In the genomic region with DNA sequence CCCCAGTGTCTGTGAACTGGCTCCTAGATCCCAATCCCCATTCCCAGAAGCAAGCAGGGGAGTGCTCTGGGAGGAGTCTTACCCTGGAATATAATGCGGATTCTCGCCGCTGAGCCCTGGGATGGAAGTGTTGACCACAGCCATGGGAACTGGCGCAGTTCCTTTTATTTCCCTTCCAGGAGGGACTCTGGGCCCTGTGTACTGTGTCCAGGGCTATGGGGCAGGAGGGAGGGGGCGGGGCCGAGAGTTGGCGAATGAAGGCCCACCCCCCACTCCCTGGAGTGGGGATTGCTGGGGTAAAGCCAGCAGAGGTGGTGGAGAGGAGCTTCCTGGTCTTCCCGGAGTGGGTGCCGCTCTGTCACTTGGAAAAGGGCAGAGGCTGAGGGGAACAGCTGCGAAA, we compare ENCODE assay signal across 11 mouse cellular contexts. TPM values are rescaled to one million over a fixed set of nuclear protein-coding genes. Genes with fewer than 3 reads are reported as not detected.
A peak's percentile ranks its signal among the peaks of the same experiment; 100 is the strongest.
DNase-seq lines count a peak whose midpoint lies in the region; ATAC-seq and TF ChIP-seq lines count a peak whose summit lies in the region.
"Had no signal": no experiment of that assay in that cellular context is flagged by ENCODE, and none has a peak within 500 bp of the region (broad histone marks: within the 10 kb centered on the region; RNA-seq: fewer than 3 reads in every experiment).

Fam166b (minus strand) TSS at position 189 of the 400 bp plus-strand sequence.

- TF ChIP-seq EP300 in heart, adult 2 months (IDR thresholded peaks at IDR 0.05; ENCODE audit: insufficient read depth, low read depth, low read length): no peak

- DNase-seq in heart, adult 2 months: peak; percentile 35 to 40
- no peak for DNase-seq in heart, adult 8-10 months (ENCODE audit: low spot score)
- DNase-seq in testis, postnatal 10 days (ENCODE audit: low spot score): no peak
- DNase-seq in right cerebral cortex, adult 2 months (ENCODE audit: low spot score in 2 of 2): no peak
- no peak for DNase-seq in spleen, postnatal 4 days (ENCODE audit: low spot score in 2 of 2)
- DNase-seq: right cerebral cortex, postnatal 14 days had no signal

- H3K9ac ChIP-seq in heart, adult 2 months (ENCODE audit: low read depth, low read length): no peak within 1 kb of the TSS; the same call in 1 of the 2 replicates
- no peak within 1 kb of the TSS for H3K9ac ChIP-seq in embryonic facial prominence, embryonic 13.5 days
- no peak within 1 kb of the TSS for H3K9ac ChIP-seq in intestine, embryonic 15.5 days
- H3K9ac ChIP-seq in midbrain, embryonic 16.5 days (ENCODE audit: low read depth, low read length): peak within 1 kb of the TSS; percentile 45; the same call in 1 of the 2 replicates

- intact Hi-C loops in heart, adult 2 months (cut with DNase I): no loop called here

- no peak within 1 kb of the TSS; the same call in 1 of the 2 replicates for H3K27ac ChIP-seq in heart, adult 2 months
- H3K27ac ChIP-seq in embryonic facial prominence, embryonic 13.5 days: no peak within 1 kb of the TSS
- 0 out of 2 replicates have a peak within 1 kb of the TSS, but pooled peaks have one; percentile 27 for H3K27ac ChIP-seq in intestine, embryonic 15.5 days
- H3K27ac ChIP-seq in midbrain, embryonic 16.5 days (ENCODE audit: low read length): no peak within 1 kb of the TSS
- H3K27ac ChIP-seq: layer of hippocampus, adult 2 months had no signal

- ATAC-seq in embryonic facial prominence, embryonic 13.5 days (ENCODE audit: insufficient number of reproducible peaks, insufficient read depth, low FRiP score, low TSS enrichment, low read depth): no peak
- ATAC-seq in intestine, embryonic 15.5 days: no peak
- no peak for ATAC-seq in midbrain, embryonic 16.5 days

- H3K9me3 ChIP-seq in embryonic facial prominence, embryonic 13.5 days: no peaks in the 10 kb centered on the region
- H3K9me3 ChIP-seq in intestine, embryonic 15.5 days: no peaks in the 10 kb centered on the region
- H3K9me3 ChIP-seq in midbrain, embryonic 16.5 days (replicated peaks; ENCODE audit: control insufficient read depth, low read length, poor library complexity, severe bottlenecking): no peaks in the 10 kb centered on the region

- peaks cover 2% of the 10 kb centered on the region for H3K4me1 ChIP-seq in heart, adult 2 months (ENCODE audit: control insufficient read depth, insufficient read depth, low read length)
- H3K4me1 ChIP-seq in embryonic facial prominence, embryonic 13.5 days: peaks cover 35% of the 10 kb centered on the region
- H3K4me1 ChIP-seq in intestine, embryonic 15.5 days (replicated peaks): peaks cover 13% of the 10 kb centered on the region
- H3K4me1 ChIP-seq in midbrain, embryonic 16.5 days (ENCODE audit: control insufficient read depth, insufficient read depth, low read length): peaks cover 7% of the 10 kb centered on the region; the same call in 1 of the 2 replicates

- no peaks in the 10 kb centered on the region for H3K27me3 ChIP-seq in heart, adult 2 months (ENCODE audit: control insufficient read depth, insufficient read depth, low read length)
- peaks cover 58% of the 10 kb centered on the region for H3K27me3 ChIP-seq in embryonic facial prominence, embryonic 13.5 days
- peaks cover 18% of the 10 kb centered on the region; the same call in 1 of the 2 replicates for H3K27me3 ChIP-seq in intestine, embryonic 15.5 days (replicated peaks)
- peaks cover 2% of the 10 kb centered on the region; the same call in 1 of the 2 replicates for H3K27me3 ChIP-seq in midbrain, embryonic 16.5 days (ENCODE audit: control insufficient read depth, insufficient read depth, low read depth, low read length)

- H3K79me2 ChIP-seq in heart, adult 2 months (replicated peaks; ENCODE audit: control insufficient read depth, insufficient read depth, low read length): no peaks in the 10 kb centered on the region

- no peak within 1 kb of the TSS for H3K4me3 ChIP-seq in heart, adult 2 months
- H3K4me3 ChIP-seq in embryonic facial prominence, embryonic 13.5 days: no peak within 1 kb of the TSS
- H3K4me3 ChIP-seq in intestine, embryonic 15.5 days (replicated peaks): no peak within 1 kb of the TSS
- no peak within 1 kb of the TSS for H3K4me3 ChIP-seq in midbrain, embryonic 16.5 days (ENCODE audit: low read depth, low read length)
- H3K4me3 ChIP-seq: layer of hippocampus, adult 2 months had no signal

- TF ChIP-seq CTCF in heart, adult 2 months (IDR thresholded peaks at IDR 0.05): no peak

- TF ChIP-seq POLR2A in heart, adult 2 months (IDR thresholded peaks at IDR 0.05; ENCODE audit: insufficient read depth, low read depth, low read length): no peak

- H3K4me2 ChIP-seq in embryonic facial prominence, embryonic 13.5 days: peak within 1 kb of the TSS; percentile 24; the same call in 1 of the 2 replicates
- H3K4me2 ChIP-seq in intestine, embryonic 15.5 days (replicated peaks): peak within 1 kb of the TSS; percentile 35
- H3K4me2 ChIP-seq in midbrain, embryonic 16.5 days (ENCODE audit: low read length): 0 out of 2 replicates have a peak within 1 kb of the TSS, but pooled peaks have one; percentile 9

- no peaks in the 10 kb centered on the region for H3K36me3 ChIP-seq in heart, adult 2 months (ENCODE audit: control insufficient read depth, insufficient read depth, low read length)
- H3K36me3 ChIP-seq in embryonic facial prominence, embryonic 13.5 days: peaks cover 28% of the 10 kb centered on the region
- peaks cover 15% of the 10 kb centered on the region for H3K36me3 ChIP-seq in intestine, embryonic 15.5 days
- peaks cover 29% of the 10 kb centered on the region for H3K36me3 ChIP-seq in midbrain, embryonic 16.5 days (ENCODE audit: control insufficient read depth, insufficient read depth, low read length)

- 18% methylated on average over 10 of the region's 10 CpGs for WGBS in heart, adult 2 months
- WGBS in embryonic facial prominence, embryonic 13.5 days: 7% methylated on average over 10 of the region's 10 CpGs
- WGBS in intestine, embryonic 15.5 days: 17% methylated on average over 10 of the region's 10 CpGs
- 10% methylated on average over 10 of the region's 10 CpGs for WGBS in midbrain, embryonic 16.5 days

RNA-seq across cellular contexts. Expression of gene Fam166b, which starts in this region (rescaled TPM):
- not detected for total RNA-seq in heart, adult 2 months (2021)
- polyA plus RNA-seq in heart, adult 2 months (2012; rRNA removed): 1.4 TPM in 1 of 2 replicates, not detected in the other
- total RNA-seq in heart, adult 8-10 months (2022): not detected
- 0.20 TPM in 1 of 2 replicates, not detected in the other for polyA plus RNA-seq in embryonic facial prominence, embryonic 13.5 days (2015; fragmentation: Nextera tagmentation; extraction: Ambion mirVana)
- polyA plus RNA-seq in intestine, embryonic 15.5 days (2015; fragmentation: Nextera tagmentation; extraction: Ambion mirVana): 0.28 TPM in 1 of 2 replicates, not detected in the other
- 1.6 and 2.3 TPM in 2 replicates for polyA plus RNA-seq in midbrain, embryonic 16.5 days (2015; fragmentation: Nextera tagmentation; extraction: Ambion mirVana)
- total RNA-seq: CH12.LX had no signal

Comparison
In these comparisons a context has a peak if more than half of its experiments do, and no peak if none do; other contexts are left out.
1. DNase-seq: peak in heart, adult 2 months (2 of 2); none in heart, adult 8-10 months (single experiment), testis, postnatal 10 days (single experiment), right cerebral cortex, adult 2 months (0 of 2) and spleen, postnatal 4 days (0 of 2).
2. Peak in every context shown above with its lines, with median percentiles within 50 percentile points of each other: H3K4me2 ChIP-seq.